Mouse (Mus musculus): ENCODE measurements around the gene Slc4a1. TPM values are rescaled to one million over a fixed set of nuclear protein-coding genes. Genes with fewer than 3 reads are reported as not detected.

Gene Slc4a1
- total RNA-seq, 2 experiments from 2014 or later, result 0.07 TPM; not detected in 1

GRCm38 (mm10) chr11:102304141-102304540, 61.9 kb downstream of the Slc4a1 start:
- DNase-seq (ENCODE audit: low spot score), result no peak

GRCm38 (mm10) chr11:102299839-102300238, 66.2 kb downstream of the Slc4a1 start:
- peak; percentile 59 for DNase-seq (ENCODE audit: low spot score)

Small RNAs within 50 kb of the gene (microRNA-seq; reads per million reads assigned to microRNA genes)
- gene Mir6930, result not detected

Other genes starting within 250 kb of the Slc4a1 start
- gene Nags, start 220.7 kb downstream of the Slc4a1 start, total RNA-seq (2021), result not detected
- 1 to 10 TPM; 9.3 to 9.8 TPM for gene Tmem101, start 209.8 kb downstream of the Slc4a1 start, total RNA-seq (2021)
- 100 to 1,000 TPM; 102 to 105 TPM for gene Lsm12, start 180.9 kb downstream of the Slc4a1 start, total RNA-seq (2021)
- gene G6pc3, start 176.6 kb downstream of the Slc4a1 start, total RNA-seq (2021), result 10 to 100 TPM; 60.4 to 61.1 TPM
- 100 to 1,000 TPM in 1 of 2 experiments, 10 to 100 TPM in 1; 73.6 to 104 TPM for gene Hdac5, start 136.0 kb downstream of the Slc4a1 start, total RNA-seq (2021)
- gene BC030867, start 117.3 kb downstream of the Slc4a1 start, total RNA-seq (2021), result not detected
- 10 to 100 TPM; 86.0 to 97.5 TPM for gene Asb16, start 97.5 kb downstream of the Slc4a1 start, total RNA-seq (2021)
- gene Tmub2, start 81.3 kb downstream of the Slc4a1 start, total RNA-seq (2021), result 10 to 100 TPM; 14.6 to 15.8 TPM
- 10 to 100 TPM in 1 of 2 experiments, 1 to 10 TPM in 1; 9.3 to 13.0 TPM for gene Atxn7l3, start 69.6 kb downstream of the Slc4a1 start, total RNA-seq (2021)
- gene Ubtf, start 46.5 kb downstream of the Slc4a1 start, total RNA-seq (2021), result 10 to 100 TPM; 35.4 to 42.6 TPM
- not detected for gene Rundc3a, start 27.2 kb upstream of the Slc4a1 start, total RNA-seq (2021)
- gene Slc25a39, start 41.7 kb upstream of the Slc4a1 start, total RNA-seq (2021), result 10 to 100 TPM; 61.2 to 62.0 TPM
- 10 to 100 TPM; 17.1 to 20.7 TPM for gene Grn, start 64.1 kb upstream of the Slc4a1 start, total RNA-seq (2021)
- gene Fam171a2, start 81.5 kb upstream of the Slc4a1 start, total RNA-seq (2021), result 1 to 10 TPM in 1 of 2 experiments, under 1 TPM in 1; 0.62 to 1.1 TPM
- gene Itga2b, start 103.9 kb upstream of the Slc4a1 start, total RNA-seq (2021), result 1 to 10 TPM in 1 of 2 experiments, under 1 TPM in 1; 0.64 to 1.4 TPM
- 10 to 100 TPM; 26.1 to 27.1 TPM for gene Gpatch8, start 190.2 kb upstream of the Slc4a1 start, total RNA-seq (2021)
- under 1 TPM in 1 of 2 experiments, not detected in 1; 0.43 TPM for gene Gm11627, start 213.3 kb upstream of the Slc4a1 start, total RNA-seq (2021)
- gene Fzd2, start 238.2 kb upstream of the Slc4a1 start, total RNA-seq (2021), result 1 to 10 TPM in 1 of 2 experiments, under 1 TPM in 1; 0.89 to 1.8 TPM